Mouse (Mus musculus) small intestine, adult 2 months (tissue): ENCODE data around the gene Nfib. TPM values are rescaled to one million over a fixed set of nuclear protein-coding genes. Genes with fewer than 3 reads are reported as not detected.

Experiments used
- H3K27ac ChIP-seq: fragments of 200-500 bp; 2 replicates; pipeline ENCODE4 v1.5.1; 2012; ENCODE audit warnings: low read depth, low read length, control low read depth, inconsistent platforms; ENCODE audit not compliant: insufficient read depth
- H3K27me3 ChIP-seq: fragments of 200-500 bp; 2 replicates; pipeline ENCODE4 v1.6.1; 2012; ENCODE audit warnings: mild to moderate bottlenecking, moderate library complexity, low read length, inconsistent platforms; ENCODE audit not compliant: control insufficient read depth, insufficient read depth
- H3K36me3 ChIP-seq: fragments of 200-500 bp; 2 replicates; pipeline ENCODE4 v1.6.1; 2012; ENCODE audit warnings: mild to moderate bottlenecking, low read length, control low read depth, inconsistent platforms; ENCODE audit not compliant: control insufficient read depth, insufficient read depth
- H3K4me1 ChIP-seq: fragments of 200-500 bp; 2 replicates; pipeline ENCODE4 v1.6.1; 2012; ENCODE audit warnings: low read length, inconsistent platforms, mixed read lengths; ENCODE audit not compliant: control insufficient read depth, insufficient read depth, insufficient read length
- H3K4me3 ChIP-seq: fragments of 200-500 bp; 2 replicates; pipeline ENCODE4 v1.5.1; 2012; ENCODE audit warnings: low read depth, mild to moderate bottlenecking, control low read depth, inconsistent platforms, low read length, moderate library complexity
- CTCF ChIP-seq: fragments of 200-500 bp; IDR thresholded peaks from 2 replicates; pipeline ENCODE4 v1.5.1; 2012; ENCODE audit warnings: low read depth, mild to moderate bottlenecking, control low read depth, inconsistent platforms, low read length, moderate library complexity, mixed read lengths; ENCODE audit not compliant: insufficient replicate concordance, insufficient read length; ENCODE audit errors: extremely low read depth
- POLR2A ChIP-seq: fragments of 200-500 bp; IDR thresholded peaks from 2 replicates; pipeline ENCODE4 v1.6.1; 2012; ENCODE audit warnings: low read depth, mild to moderate bottlenecking, control low read depth, inconsistent platforms, low read length, moderate library complexity
- WGBS: fragments of 180-500 bp; shearing (Covaris S2); methylation state at CpG from one replicate; pipeline ENCODE4 v1.1.7; 2018; 5-methylcytosine and 5-hydroxymethylcytosine counted together
- polyA plus RNA-seq: library from polyadenylated mRNA; depleted of rRNA; stranded (reverse); fragments of >200 nt; gene quantifications from 2 replicates; pipeline ENCODE4 v1.2.3, GENCODE M21; 2012

The Nfib gene
- polyA plus RNA-seq, 1 experiment, result 4.7 TPM

DNA sequence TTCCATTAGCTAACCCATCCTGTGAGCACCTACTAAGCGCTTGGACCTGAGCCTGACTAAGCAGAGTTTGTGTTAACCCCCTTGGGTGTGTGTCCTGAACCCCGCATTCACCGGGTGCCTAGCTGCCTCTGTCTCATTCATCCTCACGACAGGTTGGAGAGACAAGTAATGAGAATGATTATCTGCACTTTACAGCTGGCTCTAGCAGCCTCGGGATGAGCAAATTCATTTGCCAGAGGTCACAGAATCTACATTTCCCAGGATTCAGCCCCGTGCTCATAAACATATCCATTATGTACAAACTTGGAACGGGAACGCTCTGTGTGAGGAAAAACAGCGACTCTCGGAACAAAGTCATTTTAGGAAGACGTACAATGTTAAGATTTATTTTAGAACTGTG lies 6.0 kb downstream of the Nfib start:
- TF ChIP-seq CTCF, result no peak
- no peak for TF ChIP-seq POLR2A
- H3K36me3 ChIP-seq, result no peaks in the 10 kb centered on the region
- H3K4me1 ChIP-seq, result no peaks in the 10 kb centered on the region
- WGBS, result 67% methylated on average over 11 of the region's 11 CpGs
- no peaks in the 10 kb centered on the region for H3K27me3 ChIP-seq
- no peak overlapping the region for H3K27ac ChIP-seq
- no peak overlapping the region for H3K4me3 ChIP-seq

DNA sequence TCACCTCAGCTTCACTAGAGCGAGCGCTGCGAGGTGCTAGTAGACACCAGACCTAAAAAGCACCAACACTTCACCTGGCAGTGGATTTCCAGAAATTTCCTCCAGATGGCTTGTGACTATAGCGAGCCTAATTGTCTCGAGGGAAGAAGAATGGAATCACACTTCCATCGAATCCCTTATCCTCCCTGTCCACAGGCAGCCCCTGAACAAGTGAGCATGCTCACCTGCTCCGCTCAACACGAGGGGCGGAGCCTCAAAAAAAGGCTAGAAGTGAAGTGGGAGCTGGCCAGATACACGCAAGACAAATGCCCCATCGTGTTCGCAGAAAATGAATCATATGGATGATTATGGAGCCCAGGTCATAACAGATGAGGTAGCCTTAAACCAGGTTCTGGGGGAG lies 6.9 kb downstream of the Nfib start:
- Histone ChIP-seq H3K4me1 (no peaks in the 10 kb centered on the region), H3K36me3 (no peaks in the 10 kb centered on the region), H3K27ac (no peak overlapping the region), H3K4me3 (no peak overlapping the region), H3K27me3 (no peaks in the 10 kb centered on the region)
- TF ChIP-seq POLR2A, result no peak
- TF ChIP-seq CTCF, result no peak
- 88% methylated on average over 12 of the region's 12 CpGs for WGBS

GRCm38 (mm10) chr4:82697151-82697550 lies 8.4 kb downstream of the Nfib start:
- H3K27me3 ChIP-seq, result no peaks in the 10 kb centered on the region
- WGBS, result 74% methylated on average over 6 of the region's 6 CpGs

DNA sequence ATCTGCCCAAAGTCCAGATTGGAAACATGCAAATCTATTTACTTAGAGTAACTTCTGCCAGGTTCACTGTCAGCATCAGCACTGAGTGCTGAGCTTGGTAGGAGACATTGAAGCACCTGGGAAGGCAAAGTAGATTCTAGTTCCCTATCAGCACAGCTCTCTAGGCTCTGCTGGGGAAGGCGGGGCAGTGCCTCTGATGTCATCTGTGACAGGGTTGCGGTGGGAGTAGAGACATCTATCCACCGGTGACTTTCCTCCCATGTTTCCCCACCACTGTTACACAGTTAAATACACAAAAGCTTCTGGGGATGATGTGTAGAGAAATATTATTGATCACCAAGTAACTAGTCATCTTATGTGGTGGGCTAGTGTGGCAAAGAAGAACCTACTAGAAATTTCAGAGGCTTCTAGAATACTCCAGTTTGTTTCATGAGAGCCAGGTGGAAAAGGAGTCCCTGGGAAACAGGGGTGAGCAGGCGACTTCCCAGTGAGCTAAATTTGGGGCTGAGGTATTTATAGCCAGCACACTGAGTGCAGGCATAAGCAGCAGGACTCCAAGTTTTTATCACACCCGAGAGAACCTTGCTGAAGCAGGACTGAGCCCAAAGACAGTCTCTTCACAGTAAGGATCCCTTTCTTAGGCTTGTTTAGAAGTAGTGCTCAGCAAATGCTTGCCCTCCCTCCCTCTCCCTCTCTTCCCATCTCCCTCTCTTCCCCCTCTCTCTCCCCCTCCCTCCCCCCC lies 9.6 kb downstream of the Nfib start:
- Histone ChIP-seq H3K4me3 (no peak overlapping the region), H3K4me1 (no peaks in the 10 kb centered on the region), H3K27ac (no peak overlapping the region), H3K36me3 (no peaks in the 10 kb centered on the region), H3K27me3 (no peaks in the 10 kb centered on the region)
- WGBS, result 61% methylated on average over 5 of the region's 5 CpGs
- no peak for TF ChIP-seq POLR2A
- no peak for TF ChIP-seq CTCF

More at GRCm38 (mm10) chr4:82697151-82697550, 8.4 kb downstream of the Nfib start:
- TF ChIP-seq POLR2A, result no peak
- no peak for TF ChIP-seq CTCF
- Histone ChIP-seq H3K36me3 (no peaks in the 10 kb centered on the region), H3K4me3 (no peak overlapping the region), H3K27ac (no peak overlapping the region), H3K4me1 (no peaks in the 10 kb centered on the region)

GRCm38 (mm10) chr4:82692009-82692326 lies 13.6 kb downstream of the Nfib start:
- 26% methylated on average over 3 of the region's 3 CpGs for WGBS
- Histone ChIP-seq H3K4me1 (no peaks in the 10 kb centered on the region), H3K4me3 (no peak overlapping the region), H3K27me3 (no peaks in the 10 kb centered on the region), H3K27ac (no peak overlapping the region), H3K36me3 (no peaks in the 10 kb centered on the region)
- TF ChIP-seq POLR2A, result no peak
- no peak for TF ChIP-seq CTCF

DNA sequence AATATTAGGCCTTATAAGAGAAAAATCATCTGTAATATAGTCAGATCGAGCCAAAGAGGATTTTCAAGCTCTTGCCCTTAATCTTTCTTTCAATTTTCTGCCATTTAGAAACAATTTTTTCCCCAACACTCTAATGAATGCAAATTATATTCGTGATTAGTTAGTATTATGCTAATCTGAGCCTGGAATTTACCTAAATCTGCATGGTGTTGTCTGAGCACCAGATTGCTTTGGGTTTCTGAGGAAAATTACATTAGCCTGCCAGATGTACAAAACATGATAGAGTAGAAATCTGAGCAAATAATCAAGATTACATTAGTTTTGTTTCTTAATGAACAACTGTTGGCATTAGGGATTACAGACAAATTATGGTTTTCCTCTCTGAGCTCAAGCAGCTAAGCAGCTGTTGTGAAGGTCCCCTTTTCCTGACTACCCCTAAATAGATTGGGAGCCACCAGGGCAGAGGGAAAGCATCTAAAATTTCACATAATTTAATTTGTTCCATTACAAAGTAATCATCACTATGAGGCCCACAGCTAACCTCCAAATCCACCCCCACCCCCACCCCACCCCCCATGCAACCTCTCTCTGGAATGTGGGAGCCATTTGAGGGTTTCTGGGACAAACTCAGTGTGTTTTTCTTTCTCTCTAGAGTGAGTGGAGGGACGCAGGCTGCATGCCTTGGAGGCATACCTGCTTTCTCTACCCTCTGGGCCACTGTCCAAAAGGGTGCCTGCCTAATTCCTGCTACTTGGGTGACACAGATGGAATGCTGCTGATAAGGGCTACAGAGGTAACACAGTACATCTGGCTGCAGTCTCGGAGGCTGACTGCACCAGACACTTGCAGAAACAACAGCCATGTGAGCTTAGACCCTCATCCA lies 14.2 kb downstream of the Nfib start:
- no peaks in the 10 kb centered on the region for H3K27me3 ChIP-seq
- H3K4me1 ChIP-seq, result no peaks in the 10 kb centered on the region
- 43% methylated on average over 4 of the region's 4 CpGs for WGBS
- H3K27ac ChIP-seq, result no peak overlapping the region
- H3K4me3 ChIP-seq, result no peak overlapping the region
- no peak for TF ChIP-seq POLR2A
- no peak for TF ChIP-seq CTCF
- H3K36me3 ChIP-seq, result no peaks in the 10 kb centered on the region

DNA sequence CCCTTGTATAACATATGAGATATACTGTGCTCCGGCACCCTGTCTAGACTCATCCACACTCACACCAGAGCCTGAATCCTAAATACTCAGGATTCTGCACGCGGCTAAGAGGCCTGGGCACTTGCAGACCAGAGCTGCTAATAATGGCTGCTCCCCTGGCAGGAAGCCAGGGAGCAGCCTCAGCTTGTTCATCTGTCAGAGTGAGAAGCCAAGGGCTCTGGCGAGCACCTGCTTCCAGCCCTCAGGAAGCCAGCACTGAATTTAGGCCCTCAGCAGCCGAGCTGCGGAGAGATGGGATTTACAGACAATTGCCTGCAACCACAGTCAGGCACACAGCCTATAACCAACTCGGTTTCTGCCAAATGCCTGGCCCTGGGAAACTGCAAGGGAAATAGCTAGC lies 15.3 kb downstream of the Nfib start:
- Histone ChIP-seq H3K4me3 (no peak overlapping the region), H3K36me3 (no peaks in the 10 kb centered on the region), H3K27me3 (no peaks in the 10 kb centered on the region), H3K4me1 (no peaks in the 10 kb centered on the region), H3K27ac (no peak overlapping the region)
- TF ChIP-seq CTCF (no peak), POLR2A (no peak)
- 56% methylated on average over 7 of the region's 7 CpGs for WGBS
